Mouse (Mus musculus): ENCODE measurements around the gene Fam187b. TPM values are rescaled to one million over a fixed set of nuclear protein-coding genes. Genes with fewer than 3 reads are reported as not detected.

Fam187b gene
- polyA plus RNA-seq, 1 experiment from 2014 or later: 0.42 TPM

DNA sequence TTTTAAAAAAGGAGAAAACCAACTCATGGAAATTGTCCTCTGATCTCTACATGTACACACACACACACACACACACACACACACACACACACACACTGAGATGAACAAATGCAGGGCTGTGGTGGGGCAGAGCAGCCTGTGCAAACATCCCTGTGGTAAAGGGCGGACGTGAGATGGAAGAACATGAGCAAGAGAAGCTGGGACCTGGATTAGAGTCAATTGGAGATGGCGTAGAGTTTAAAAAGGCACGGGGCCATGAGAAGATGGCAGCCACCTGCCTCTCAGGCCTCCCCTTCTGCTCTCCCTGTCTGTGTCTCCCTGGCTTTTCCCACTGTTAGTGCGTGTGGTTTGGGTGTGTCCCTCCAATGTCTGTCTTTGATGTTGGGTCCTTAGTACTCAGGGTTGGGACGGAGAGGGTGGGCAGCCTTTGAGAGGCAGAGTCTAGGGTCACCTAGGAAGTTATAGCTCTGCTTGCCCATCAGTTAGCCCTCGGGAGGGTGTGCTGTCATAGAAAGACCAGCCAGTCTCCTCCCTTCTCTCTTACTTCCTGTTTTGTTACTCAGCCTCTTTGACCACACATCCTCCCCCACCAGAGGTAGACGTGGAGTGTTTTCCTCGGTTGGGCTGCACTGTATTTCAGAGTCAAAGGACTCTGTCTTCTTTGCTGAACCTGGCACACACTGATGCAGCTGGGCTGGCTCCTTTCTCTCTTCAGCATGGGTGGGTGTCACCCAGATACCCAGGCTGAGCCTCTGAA lies 60.0 kb downstream of the Fam187b start:
- no peaks in the 10 kb centered on the region for H3K4me1 ChIP-seq
- no peak overlapping the region for H3K9ac ChIP-seq
- no peak overlapping the region for H3K4me3 ChIP-seq
- H3K4me2 ChIP-seq (replicated peaks): no peak overlapping the region
- no peak for ATAC-seq (ENCODE audit: low FRiP score, low read depth)
- no peak overlapping the region for H3K27ac ChIP-seq
- 75% methylated on average over 9 of the region's 9 CpGs for WGBS
- H3K27me3 ChIP-seq (replicated peaks): no peaks in the 10 kb centered on the region
- no peaks in the 10 kb centered on the region for H3K36me3 ChIP-seq
- no peaks in the 10 kb centered on the region; the same call in 1 of the 2 replicates for H3K9me3 ChIP-seq

DNA sequence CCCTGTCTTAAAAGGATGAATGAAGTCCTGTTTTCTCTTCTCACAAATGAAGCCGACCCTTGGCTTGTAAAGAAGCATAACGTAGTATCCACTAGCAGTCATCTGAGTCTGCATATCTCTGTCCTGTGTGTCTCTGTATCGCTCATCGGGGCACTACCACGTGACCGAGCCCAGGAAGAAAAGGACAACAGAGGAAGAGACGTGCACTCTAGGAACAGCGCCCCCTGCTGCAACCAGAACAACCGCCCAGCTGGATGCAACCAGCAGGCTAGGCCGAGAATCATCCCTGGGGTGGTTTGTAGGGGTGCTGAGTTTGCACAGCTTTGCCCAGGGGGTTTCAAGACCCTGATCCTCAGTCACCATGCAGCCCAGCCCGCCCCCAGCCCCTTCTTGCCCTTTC lies 61.2 kb downstream of the Fam187b start:
- 71% methylated on average over 11 of the region's 11 CpGs for WGBS
- no peaks in the 10 kb centered on the region for H3K36me3 ChIP-seq
- no peak overlapping the region for H3K4me3 ChIP-seq
- H3K27me3 ChIP-seq (replicated peaks): no peaks in the 10 kb centered on the region
- H3K9me3 ChIP-seq: no peaks in the 10 kb centered on the region
- no peak overlapping the region for H3K4me2 ChIP-seq (replicated peaks)
- no peaks in the 10 kb centered on the region for H3K4me1 ChIP-seq
- H3K9ac ChIP-seq: no peak overlapping the region
- ATAC-seq (ENCODE audit: low FRiP score, low read depth): no peak
- no peak overlapping the region for H3K27ac ChIP-seq

- Histone ChIP-seq H3K4me1 (no peaks in the 10 kb centered on the region), H3K36me3 (no peaks in the 10 kb centered on the region), H3K9me3 (no peaks in the 10 kb centered on the region), H3K4me2 (replicated peaks) (no peak overlapping the region), H3K4me3 (no peak overlapping the region), H3K27ac (no peak overlapping the region), H3K27me3 (replicated peaks) (no peaks in the 10 kb centered on the region), H3K9ac (no peak overlapping the region)
- ATAC-seq (ENCODE audit: low FRiP score, low read depth): no peak
- WGBS: 82% methylated on average over 11 of the region's 11 CpGs
These were observed 61.7 kb downstream of the Fam187b start for GRCm38 (mm10) chr7:31035291-31035690.

DNA sequence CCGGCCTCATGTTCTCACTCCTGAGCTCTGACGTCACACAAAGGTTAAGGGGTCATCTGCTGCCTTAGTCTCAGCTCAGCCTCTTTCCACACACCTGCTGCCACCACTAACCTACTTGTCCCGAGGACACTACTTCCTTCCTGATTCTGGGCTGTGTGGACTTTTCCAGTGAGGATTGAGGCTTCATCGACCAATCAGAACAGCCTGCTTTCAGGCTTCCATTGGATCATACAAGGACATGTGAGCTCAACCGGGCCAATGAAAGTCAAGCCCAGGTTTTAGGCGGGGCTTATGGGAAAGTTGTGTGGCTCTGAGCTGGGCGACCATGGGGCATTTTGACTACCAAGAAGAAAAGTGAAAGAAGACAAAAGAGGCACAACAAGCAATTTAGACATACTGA lies 63.3 kb downstream of the Fam187b start:
- no peak overlapping the region for H3K9ac ChIP-seq
- 84% methylated on average over 7 of the region's 7 CpGs for WGBS
- H3K4me1 ChIP-seq: peaks cover 5% of the 10 kb centered on the region
- H3K27ac ChIP-seq: no peak overlapping the region
- H3K4me2 ChIP-seq (replicated peaks): no peak overlapping the region
- no peak for ATAC-seq (ENCODE audit: low FRiP score, low read depth)
- H3K36me3 ChIP-seq: no peaks in the 10 kb centered on the region
- peaks cover 16% of the 10 kb centered on the region for H3K27me3 ChIP-seq (replicated peaks)
- H3K4me3 ChIP-seq: no peak overlapping the region
- no peaks in the 10 kb centered on the region for H3K9me3 ChIP-seq

GRCm38 (mm10) chr7:31037675-31038074 lies 64.1 kb downstream of the Fam187b start:
- H3K27me3 ChIP-seq (replicated peaks): peaks cover 23% of the 10 kb centered on the region
- H3K9ac ChIP-seq: no peak overlapping the region
- no peak overlapping the region for H3K4me2 ChIP-seq (replicated peaks)
- no peak overlapping the region for H3K27ac ChIP-seq
- no peaks in the 10 kb centered on the region for H3K9me3 ChIP-seq
- H3K36me3 ChIP-seq: no peaks in the 10 kb centered on the region
- H3K4me3 ChIP-seq: no peak overlapping the region
- no peak for ATAC-seq (ENCODE audit: low FRiP score, low read depth)
- H3K4me1 ChIP-seq: peaks cover 11% of the 10 kb centered on the region
- WGBS: 70% methylated on average over 2 of the region's 2 CpGs

- no peak for ATAC-seq (ENCODE audit: low FRiP score, low read depth)
- H3K4me3 ChIP-seq: no peak overlapping the region
- no peak overlapping the region for H3K4me2 ChIP-seq (replicated peaks)
- no peak overlapping the region for H3K9ac ChIP-seq
- H3K9me3 ChIP-seq: no peaks in the 10 kb centered on the region
- no peak overlapping the region for H3K27ac ChIP-seq
- WGBS: 79% methylated on average over 4 of the region's 4 CpGs
- H3K4me1 ChIP-seq: peaks cover 11% of the 10 kb centered on the region
- peaks cover 35% of the 10 kb centered on the region for H3K27me3 ChIP-seq (replicated peaks)
- H3K36me3 ChIP-seq: no peaks in the 10 kb centered on the region
These were observed 65.4 kb downstream of the Fam187b start for GRCm38 (mm10) chr7:31039011-31039410.

Other genes starting within 250 kb of the Fam187b start
- 185 and 194 TPM in 2 replicates for gene Tmem147, start 244.2 kb upstream of the Fam187b start, polyA plus RNA-seq (2016; fragmentation: Nextera tagmentation; extraction: Ambion mirVana)
- 1.4 and 1.5 TPM in 2 replicates for gene Gapdhs, start 230.1 kb upstream of the Fam187b start, polyA plus RNA-seq (2016; fragmentation: Nextera tagmentation; extraction: Ambion mirVana)
- 1.1 and 2.6 TPM in 2 replicates for gene Sbsn, start 222.3 kb upstream of the Fam187b start, polyA plus RNA-seq (2016; fragmentation: Nextera tagmentation; extraction: Ambion mirVana)
- 0.24 and 0.38 TPM in 2 replicates for gene Dmkn, start 210.0 kb upstream of the Fam187b start, polyA plus RNA-seq (2016; fragmentation: Nextera tagmentation; extraction: Ambion mirVana)
- not detected in 2 replicates for gene Krtdap, start 185.9 kb upstream of the Fam187b start, polyA plus RNA-seq (2016; fragmentation: Nextera tagmentation; extraction: Ambion mirVana)
- 0.08 TPM in 1 of 2 replicates, not detected in the other for gene Ffar2, start 150.0 kb upstream of the Fam187b start, polyA plus RNA-seq (2016; fragmentation: Nextera tagmentation; extraction: Ambion mirVana)
- not detected in 2 replicates for gene Ffar3, start 117.6 kb upstream of the Fam187b start, polyA plus RNA-seq (2016; fragmentation: Nextera tagmentation; extraction: Ambion mirVana)
- not detected in 2 replicates for gene Ffar1, start 112.2 kb upstream of the Fam187b start, polyA plus RNA-seq (2016; fragmentation: Nextera tagmentation; extraction: Ambion mirVana)
- gene Cd22, start 93.4 kb upstream of the Fam187b start, polyA plus RNA-seq (2016; fragmentation: Nextera tagmentation; extraction: Ambion mirVana): 0.05 TPM in 1 of 2 replicates, not detected in the other
- gene Mag, start 58.9 kb upstream of the Fam187b start, polyA plus RNA-seq (2016; fragmentation: Nextera tagmentation; extraction: Ambion mirVana): 0.79 and 1.2 TPM in 2 replicates
- not detected in 2 replicates for gene Hamp2, start 49.1 kb upstream of the Fam187b start, polyA plus RNA-seq (2016; fragmentation: Nextera tagmentation; extraction: Ambion mirVana)
- not detected in 2 replicates for gene Hamp, start 29.8 kb upstream of the Fam187b start, polyA plus RNA-seq (2016; fragmentation: Nextera tagmentation; extraction: Ambion mirVana)
- 32.0 and 38.8 TPM in 2 replicates for gene Usf2, start 17.0 kb upstream of the Fam187b start, polyA plus RNA-seq (2016; fragmentation: Nextera tagmentation; extraction: Ambion mirVana)
- 15.4 and 17.0 TPM in 2 replicates for gene Lsr, start 326 bp upstream of the Fam187b start, polyA plus RNA-seq (2016; fragmentation: Nextera tagmentation; extraction: Ambion mirVana)
- 12.5 and 15.4 TPM in 2 replicates for gene Fxyd5, start 68.7 kb downstream of the Fam187b start, polyA plus RNA-seq (2016; fragmentation: Nextera tagmentation; extraction: Ambion mirVana)
- 64.5 and 79.5 TPM in 2 replicates for gene Fxyd7, start 77.7 kb downstream of the Fam187b start, polyA plus RNA-seq (2016; fragmentation: Nextera tagmentation; extraction: Ambion mirVana)
- gene Fxyd1, start 83.4 kb downstream of the Fam187b start, polyA plus RNA-seq (2016; fragmentation: Nextera tagmentation; extraction: Ambion mirVana): 24.1 and 26.5 TPM in 2 replicates
- gene Lgi4, start 85.6 kb downstream of the Fam187b start, polyA plus RNA-seq (2016; fragmentation: Nextera tagmentation; extraction: Ambion mirVana): 4.7 and 6.1 TPM in 2 replicates
- 7.1 and 7.8 TPM in 2 replicates for gene Fxyd3, start 102.9 kb downstream of the Fam187b start, polyA plus RNA-seq (2016; fragmentation: Nextera tagmentation; extraction: Ambion mirVana)
- 0.27 and 0.46 TPM in 2 replicates for gene Hpn, start 141.5 kb downstream of the Fam187b start, polyA plus RNA-seq (2016; fragmentation: Nextera tagmentation; extraction: Ambion mirVana)
- 2.5 and 2.8 TPM in 2 replicates for gene Scn1b, start 153.2 kb downstream of the Fam187b start, polyA plus RNA-seq (2016; fragmentation: Nextera tagmentation; extraction: Ambion mirVana)
- 207 and 221 TPM in 2 replicates for gene Gramd1a, start 182.1 kb downstream of the Fam187b start, polyA plus RNA-seq (2016; fragmentation: Nextera tagmentation; extraction: Ambion mirVana)